In genomic region chr3:5497756-5498155, GRCm38 (mm10) we compare ENCODE assay signal across 17 mouse cellular contexts.
"Had no signal": no experiment of that assay in that cellular context is flagged by ENCODE, and none has a peak within 500 bp of the region (broad histone marks: within the 10 kb centered on the region; RNA-seq: fewer than 3 reads in every experiment).

No protein-coding gene starts in this region.

- ATAC-seq: lung, postnatal 0 days; midbrain, embryonic 13.5 days; midbrain, embryonic 15.5 days had no signal

- H3K4me1 ChIP-seq: lung, embryonic 15.5 days; megakaryocyte, embryonic 14.5 days; midbrain, embryonic 13.5 days; midbrain, embryonic 15.5 days; neural tube, embryonic 12.5 days; stomach, embryonic 15.5 days had no signal

- H3K27ac ChIP-seq: lung, embryonic 15.5 days; macrophage; midbrain, embryonic 13.5 days; midbrain, embryonic 15.5 days; neural tube, embryonic 12.5 days; stomach, embryonic 15.5 days; stomach, postnatal 0 days had no signal

- H3K4me3 ChIP-seq: lung, embryonic 15.5 days; megakaryocyte, embryonic 14.5 days; midbrain, embryonic 13.5 days; midbrain, embryonic 15.5 days; neural tube, embryonic 12.5 days; stomach, embryonic 15.5 days had no signal

- H3K9me3 ChIP-seq: lung, embryonic 15.5 days; midbrain, embryonic 13.5 days; midbrain, embryonic 15.5 days; neural tube, embryonic 12.5 days; stomach, embryonic 15.5 days had no signal

- H3K4me2 ChIP-seq: lung, embryonic 15.5 days; midbrain, embryonic 11.5 days; midbrain, embryonic 13.5 days; midbrain, embryonic 15.5 days; neural tube, embryonic 12.5 days; stomach, embryonic 15.5 days had no signal

- DNase-seq: lung, adult 2 months; lung, postnatal 14 days; lung, postnatal 36 days; right cerebral cortex, postnatal 14 days; thymus, adult 2 months; thymus, postnatal 25 days; thymus, postnatal 4 days had no signal

- H3K9ac ChIP-seq: lung, embryonic 15.5 days; midbrain, embryonic 13.5 days; midbrain, embryonic 15.5 days; neural tube, embryonic 12.5 days; stomach, embryonic 15.5 days had no signal

- H3K27me3 ChIP-seq: lung, embryonic 15.5 days; megakaryocyte, embryonic 14.5 days; midbrain, embryonic 13.5 days; midbrain, embryonic 15.5 days; neural tube, embryonic 12.5 days; stomach, embryonic 15.5 days had no signal

- H3K36me3 ChIP-seq: lung, embryonic 15.5 days; midbrain, embryonic 13.5 days; midbrain, embryonic 15.5 days; neural tube, embryonic 12.5 days; stomach, embryonic 15.5 days had no signal
